Mouse (Mus musculus) liver, embryonic 14.5 days (tissue): ENCODE data around the gene Morn5. TPM values are rescaled to one million over a fixed set of nuclear protein-coding genes. Genes with fewer than 3 reads are reported as not detected.

ENCODE experiments used
- ATAC-seq: fragments of 200-750 bp; cut with Nextera tagmentation; 2 replicates; pipeline ENCODE4 v1.8.0; 2017; ENCODE audit warnings: moderate number of reproducible peaks, mild to moderate bottlenecking, moderate library complexity; ENCODE audit not compliant: insufficient read depth
- DNase-seq, 3 experiments: peaks; one replicate each; pipeline ENCODE4 v3.0.0-alpha.2; 2012 to 2013; ENCODE audit warnings: low read depth in 3 of 3, low spot score in 3 of 3
- H3K27ac ChIP-seq: fragments of 300-500 bp; sonication (generic); 2 replicates; pipeline ENCODE4 v1.5.1; 2014; ENCODE audit warnings: moderate library complexity, mild to moderate bottlenecking, control low read depth, inconsistent platforms
- H3K27me3 ChIP-seq: fragments of 300-500 bp; sonication (generic); 2 replicates; pipeline ENCODE4 v1.6.1; 2014; ENCODE audit warnings: mild to moderate bottlenecking, low read length, moderate library complexity; ENCODE audit not compliant: control insufficient read depth, insufficient read depth
- H3K36me3 ChIP-seq: fragments of 300-500 bp; sonication (generic); replicated peaks from 2 replicates; pipeline ENCODE4 v1.6.1; 2014; ENCODE audit warnings: low read depth; ENCODE audit not compliant: control insufficient read depth, insufficient read depth
- H3K4me1 ChIP-seq, 2 experiments: fragments of 200-500 bp in 1 of 2; fragments of 300-500 bp in 1 of 2; sonication (generic) in 1 of 2; replicated peaks; 2 replicates each; pipeline ENCODE4 v1.6.1; 2012 to 2014; ENCODE audit warnings: antibody characterized with exemption in 1 of 2, inconsistent platforms in 1 of 2, low read length in 1 of 2; ENCODE audit not compliant: control insufficient read depth in 2 of 2, insufficient read depth in 2 of 2
- H3K4me2 ChIP-seq: fragments of 300-500 bp; sonication (generic); 2 replicates; pipeline ENCODE4 v1.6.1; 2014; ENCODE audit warnings: low read depth, mild to moderate bottlenecking, control low read depth, moderate library complexity
- H3K4me3 ChIP-seq, 2 experiments: fragments of 200-500 bp in 1 of 2; fragments of 300-500 bp in 1 of 2; sonication (generic) in 1 of 2; 2 replicates each; pipeline ENCODE4 v1.5.1; 2012 to 2014; ENCODE audit warnings: low read depth in 2 of 2, low read length in 2 of 2, mild to moderate bottlenecking in 2 of 2, control low read depth in 1 of 2, inconsistent platforms in 1 of 2, moderate library complexity in 1 of 2; ENCODE audit not compliant: insufficient read depth in 1 of 2
- H3K9ac ChIP-seq: fragments of 300-500 bp; sonication (generic); replicated peaks from 2 replicates; pipeline ENCODE4 v1.6.1; 2014; ENCODE audit warnings: mild to moderate bottlenecking, control low read depth, moderate library complexity
- H3K9me3 ChIP-seq: fragments of 300-500 bp; sonication (generic); 2 replicates; pipeline ENCODE4 v1.6.1; 2016; ENCODE audit warnings: low read length, mixed read lengths; ENCODE audit not compliant: control insufficient read depth
- CTCF ChIP-seq: IDR thresholded peaks from 2 replicates; pipeline ENCODE4 v1.5.1; 2016; ENCODE audit warnings: antibody characterized with exemption, low read depth, control low read depth
- EP300 ChIP-seq: IDR thresholded peaks from 2 replicates; pipeline ENCODE4 v1.6.1; 2016; ENCODE audit warnings: antibody characterized with exemption, low read depth
- WGBS: fragments of 180-500 bp; shearing (Covaris S2); extraction: QIAGEN DNeasy Blood & Tissue Kit; methylation state at CpG from one replicate; pipeline ENCODE4 v1.1.7; 2014; ENCODE audit not compliant: insufficient replicate concordance; 5-methylcytosine and 5-hydroxymethylcytosine counted together
- polyA plus RNA-seq, 2 experiments: library from polyadenylated mRNA; depleted of rRNA in 1 of 2; stranded (reverse) in 1 of 2; unstranded in 1 of 2; fragments of >200 nt; fragmentation: Nextera tagmentation in 1 of 2; extraction: Ambion mirVana in 1 of 2; gene quantifications; 2 replicates each; pipeline versions ENCODE4 v1.2.1 to v1.2.3; 2012 to 2014

Gene Morn5
- polyA plus RNA-seq, 2 experiments: not detected

DNA sequence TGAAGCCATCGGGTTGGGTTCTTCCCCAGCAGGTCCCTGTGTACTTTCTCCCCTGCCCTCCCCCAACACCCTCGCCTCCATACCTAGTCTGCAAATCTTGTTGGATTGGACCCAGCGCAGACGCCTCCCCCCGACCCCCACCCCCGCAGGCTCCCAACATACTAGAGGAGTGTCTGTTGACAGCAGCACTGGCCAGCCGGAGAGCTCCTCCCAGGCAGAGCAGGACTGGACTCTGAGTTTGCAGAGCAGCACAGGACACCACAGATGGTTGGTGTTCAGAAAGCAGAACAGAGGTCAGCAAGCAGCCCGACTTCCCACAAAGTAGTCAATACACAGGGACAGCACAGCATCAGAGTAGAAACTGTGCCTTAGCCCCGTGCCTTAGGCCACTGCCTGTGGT lies 32.2 kb downstream of the Morn5 start:
- WGBS: 26% methylated on average over 9 of the region's 9 CpGs
- Histone ChIP-seq H3K4me3 (no peak overlapping the region), H3K36me3 (no peaks in the 10 kb centered on the region), H3K4me1 (peaks cover 0 to 4% of the 10 kb centered on the region in 2 experiments; a peak in 1 of 4 replicates), H3K27me3 (no peaks in the 10 kb centered on the region), H3K4me2 (no peak overlapping the region), H3K27ac (no peak overlapping the region), H3K9ac (no peak overlapping the region), H3K9me3 (no peaks in the 10 kb centered on the region)
- peak; percentile 23 to 24 (median 24) for DNase-seq
- TF ChIP-seq EP300 (no peak), CTCF (no peak)
- peak; percentile 87 for ATAC-seq

DNA sequence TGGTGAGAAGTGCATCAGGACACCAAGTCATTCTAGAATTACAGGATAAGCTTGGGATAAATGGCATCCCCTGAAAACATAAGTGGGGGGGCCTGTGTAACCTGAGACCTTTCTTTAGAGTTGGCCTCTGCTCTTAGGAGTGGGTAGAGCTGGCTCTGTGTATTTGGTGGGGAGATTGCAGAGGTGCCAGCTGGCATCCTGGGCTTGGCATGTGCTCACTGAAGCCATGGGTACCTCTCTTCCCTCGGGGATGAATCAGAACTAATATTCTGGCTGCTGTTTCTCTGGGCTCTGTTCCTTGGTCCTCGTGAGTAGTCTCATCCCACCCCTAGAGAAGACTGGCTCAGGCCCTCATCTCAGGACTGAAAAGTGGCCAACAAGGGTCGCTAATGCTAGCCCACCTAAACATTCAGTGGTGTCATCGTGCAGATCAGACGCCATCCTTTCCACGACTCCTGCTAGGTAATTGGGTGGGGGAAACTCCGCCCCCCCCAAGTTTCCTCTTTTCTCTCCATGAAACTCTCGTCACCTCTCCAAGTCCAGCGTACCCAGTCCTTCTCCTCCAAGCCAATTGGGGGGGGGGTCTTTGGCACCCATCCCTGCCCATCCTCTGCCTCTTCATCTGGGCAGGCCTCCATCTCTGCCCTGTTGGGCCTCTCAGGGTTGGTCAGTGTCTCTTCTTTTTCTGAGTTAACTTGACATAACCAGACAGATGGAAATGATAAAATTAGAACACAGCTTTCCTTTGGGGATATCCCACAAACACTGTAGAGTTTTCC lies 33.7 kb downstream of the Morn5 start:
- Histone ChIP-seq H3K9me3 (no peaks in the 10 kb centered on the region), H3K4me2 (no peak overlapping the region), H3K27me3 (no peaks in the 10 kb centered on the region), H3K4me1 (peaks cover 0 to 4% of the 10 kb centered on the region in 2 experiments; a peak in 1 of 4 replicates), H3K4me3 (no peak overlapping the region), H3K27ac (no peak overlapping the region), H3K9ac (no peak overlapping the region), H3K36me3 (no peaks in the 10 kb centered on the region)
- ATAC-seq (no peak), DNase-seq (no peak)
- WGBS: 45% methylated on average over 9 of the region's 9 CpGs
- TF ChIP-seq CTCF (no peak), EP300 (no peak)

DNA sequence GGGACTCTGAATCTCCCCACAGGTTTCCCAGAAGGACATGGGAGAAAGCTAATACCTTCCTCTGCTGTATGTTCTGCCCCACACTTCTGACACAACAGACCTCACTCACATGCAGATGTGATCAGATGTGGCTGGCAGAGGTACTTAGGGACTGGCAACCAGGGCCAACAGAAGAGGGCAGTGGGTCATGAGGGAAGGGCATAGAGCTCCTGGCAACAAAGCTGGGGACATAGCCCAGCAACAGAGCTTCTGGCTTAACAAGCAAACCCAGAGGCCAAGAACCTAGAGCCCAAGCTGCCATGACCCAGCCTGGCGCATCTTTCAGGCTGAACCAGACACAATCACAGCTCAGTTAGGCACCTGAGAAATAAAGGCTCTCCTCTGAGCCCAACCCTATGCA lies 35.8 kb downstream of the Morn5 start:
- Histone ChIP-seq H3K27me3 (peaks cover 10% of the 10 kb centered on the region), H3K27ac (no peak overlapping the region), H3K4me3 (no peak overlapping the region), H3K9me3 (no peaks in the 10 kb centered on the region), H3K9ac (no peak overlapping the region), H3K4me2 (no peak overlapping the region), H3K4me1 (peaks cover 0 to 4% of the 10 kb centered on the region in 2 experiments; a peak in 1 of 4 replicates), H3K36me3 (no peaks in the 10 kb centered on the region)
- WGBS: 71% methylated on average over 1 of the region's 1 CpGs
- ATAC-seq (no peak), DNase-seq (no peak)
- TF ChIP-seq EP300: no peak
- TF ChIP-seq CTCF: no peak

DNA sequence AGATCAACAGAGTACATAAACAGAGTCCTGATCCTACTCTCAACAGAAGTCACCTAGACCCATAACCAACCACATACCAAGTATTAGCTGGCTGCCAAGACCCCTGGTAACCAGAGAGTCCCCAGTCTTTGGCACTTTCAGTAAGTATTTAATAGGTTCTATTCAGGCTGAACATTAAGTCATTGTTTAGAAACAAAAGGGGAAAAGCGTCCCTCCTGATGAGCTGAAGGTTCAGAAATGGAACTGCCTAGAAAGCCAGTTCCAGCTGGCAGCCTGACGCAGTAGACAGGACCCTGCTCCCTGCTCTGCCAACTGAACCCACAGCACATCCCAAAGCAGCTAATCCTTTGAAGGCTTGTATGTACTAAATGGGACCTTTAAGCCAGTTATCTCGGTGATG lies 39.9 kb downstream of the Morn5 start:
- no peak for TF ChIP-seq EP300
- no peak for TF ChIP-seq CTCF
- WGBS: 42% methylated on average over 3 of the region's 3 CpGs

DNA sequence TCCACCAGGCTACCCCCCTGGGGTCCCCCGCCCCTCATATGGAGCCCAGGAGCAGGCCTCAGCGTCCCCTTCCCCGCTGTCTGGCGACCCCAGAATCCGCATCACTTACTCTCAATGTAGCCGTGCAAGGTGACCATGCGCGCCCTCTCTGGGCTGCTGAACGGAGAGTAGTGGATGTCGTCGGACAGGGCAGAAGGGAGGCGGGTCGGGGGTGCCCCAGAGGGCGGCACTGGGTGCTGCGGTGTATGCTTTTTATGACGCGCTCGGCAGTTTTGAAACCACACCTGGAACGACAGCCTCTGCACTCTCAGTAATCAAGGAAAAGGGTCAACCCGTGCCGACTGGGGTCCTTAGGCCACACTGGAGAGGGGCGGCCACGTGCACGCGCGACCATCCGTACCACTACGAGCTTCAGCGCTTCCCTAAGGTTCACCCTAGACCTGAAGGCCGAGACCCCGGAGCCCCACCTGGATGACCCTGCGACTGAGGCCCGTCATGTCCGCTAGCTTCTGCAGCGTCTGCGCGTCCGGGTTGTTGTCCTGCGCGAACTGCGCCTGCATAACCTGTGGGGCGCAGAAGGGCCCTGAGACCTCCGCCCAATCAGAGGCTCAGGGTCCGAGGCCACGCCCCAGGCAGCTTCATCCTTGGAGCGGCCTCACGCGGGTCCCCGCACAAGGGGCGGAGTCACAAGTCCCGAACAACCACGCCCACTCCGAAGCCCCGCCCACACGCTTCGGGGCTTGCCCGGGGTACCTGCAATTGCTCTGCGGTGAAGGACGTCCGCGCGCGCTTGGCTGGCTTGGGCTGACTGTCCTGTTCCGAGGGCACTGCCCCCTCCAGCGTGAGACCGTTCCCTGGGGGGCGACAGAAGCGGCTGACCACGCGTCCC lies 41.8 kb downstream of the Morn5 start:
- Histone ChIP-seq H3K9ac (no peak overlapping the region), H3K4me3 (peak overlapping the region; percentile 24 to 35), H3K4me2 (peak overlapping the region; percentile 63), H3K27me3 (peaks cover 70% of the 10 kb centered on the region), H3K9me3 (no peaks in the 10 kb centered on the region), H3K27ac (no peak overlapping the region), H3K36me3 (no peaks in the 10 kb centered on the region), H3K4me1 (no peaks in the 10 kb centered on the region)
- TF ChIP-seq EP300: no peak
- TF ChIP-seq CTCF: no peak
- DNase-seq (peak; percentile 37 to 51 (median 40)), ATAC-seq (peak; percentile 83)
- 1% methylated on average over 70 of the region's 70 CpGs for WGBS

More for the DNA sequence above, 39.9 kb downstream of the Morn5 start:
- DNase-seq (no peak), ATAC-seq (no peak)
- no peak overlapping the region for H3K9ac ChIP-seq
- H3K4me2 ChIP-seq: no peak overlapping the region
- no peaks in the 10 kb centered on the region for H3K9me3 ChIP-seq
- no peaks in the 10 kb centered on the region for H3K36me3 ChIP-seq
- H3K27ac ChIP-seq: no peak overlapping the region
- no peaks in the 10 kb centered on the region for H3K4me1 ChIP-seq
- H3K27me3 ChIP-seq: peaks cover 52% of the 10 kb centered on the region
- no peak overlapping the region for H3K4me3 ChIP-seq
